Mouse (Mus musculus) lung, embryonic 14.5 days (tissue): ENCODE results near the gene St6galnac6. TPM values are rescaled to one million over a fixed set of nuclear protein-coding genes. Genes with fewer than 3 reads are reported as not detected.

Source experiments
- ATAC-seq: fragments of 200-750 bp; cut with Nextera tagmentation; 2 replicates; pipeline ENCODE4 v1.8.0; 2017; ENCODE audit warnings: mild to moderate bottlenecking, moderate TSS enrichment, moderate library complexity; ENCODE audit not compliant: insufficient read depth
- DNase-seq: peaks from one replicate; pipeline ENCODE4 v3.0.0-alpha.2; 2015
- H3K27ac ChIP-seq: fragments of 300-500 bp; sonication (generic); 2 replicates; pipeline ENCODE4 v1.5.1; 2014; ENCODE audit warnings: low read depth, mild to moderate bottlenecking, moderate library complexity
- H3K27me3 ChIP-seq: fragments of 300-500 bp; sonication (generic); 2 replicates; pipeline ENCODE4 v1.6.1; 2014; ENCODE audit warnings: low read length, control low read depth; ENCODE audit not compliant: insufficient read depth
- H3K36me3 ChIP-seq: fragments of 300-500 bp; sonication (generic); 2 replicates; pipeline ENCODE4 v1.6.1; 2014; ENCODE audit warnings: control low read depth; ENCODE audit not compliant: insufficient read depth
- H3K4me1 ChIP-seq: fragments of 300-500 bp; sonication (generic); 2 replicates; pipeline ENCODE4 v1.6.1; 2014; ENCODE audit warnings: antibody characterized with exemption, control low read depth; ENCODE audit not compliant: insufficient read depth
- H3K4me2 ChIP-seq: fragments of 300-500 bp; sonication (generic); 2 replicates; pipeline ENCODE4 v1.6.1; 2014; ENCODE audit warnings: mild to moderate bottlenecking
- H3K4me3 ChIP-seq: fragments of 300-500 bp; sonication (generic); 2 replicates; pipeline ENCODE4 v1.5.1; 2014; ENCODE audit warnings: low read depth, low read length
- H3K9ac ChIP-seq: fragments of 300-500 bp; sonication (generic); 2 replicates; pipeline ENCODE4 v1.6.1; 2014
- H3K9me3 ChIP-seq: fragments of 300-500 bp; sonication (generic); 2 replicates; pipeline ENCODE4 v1.6.1; 2016; ENCODE audit warnings: low read depth, low read length, control low read depth
- CTCF ChIP-seq: IDR thresholded peaks from 2 replicates; pipeline ENCODE4 v1.5.1; 2016; ENCODE audit warnings: antibody characterized with exemption, low read depth
- WGBS: fragments of 180-500 bp; shearing (Covaris S2); extraction: QIAGEN DNeasy Blood & Tissue Kit; methylation state at CpG from one replicate; pipeline ENCODE4 v1.1.7; 2014; 5-methylcytosine and 5-hydroxymethylcytosine counted together
- polyA plus RNA-seq: library from polyadenylated mRNA; unstranded; fragments of >200 nt; fragmentation: Nextera tagmentation; extraction: Ambion mirVana; gene quantifications from 2 replicates; pipeline ENCODE4 v1.2.1, GENCODE M21; 2014

The St6galnac6 gene
- polyA plus RNA-seq, 1 experiment from 2014 or later: 11.1 TPM

DNA sequence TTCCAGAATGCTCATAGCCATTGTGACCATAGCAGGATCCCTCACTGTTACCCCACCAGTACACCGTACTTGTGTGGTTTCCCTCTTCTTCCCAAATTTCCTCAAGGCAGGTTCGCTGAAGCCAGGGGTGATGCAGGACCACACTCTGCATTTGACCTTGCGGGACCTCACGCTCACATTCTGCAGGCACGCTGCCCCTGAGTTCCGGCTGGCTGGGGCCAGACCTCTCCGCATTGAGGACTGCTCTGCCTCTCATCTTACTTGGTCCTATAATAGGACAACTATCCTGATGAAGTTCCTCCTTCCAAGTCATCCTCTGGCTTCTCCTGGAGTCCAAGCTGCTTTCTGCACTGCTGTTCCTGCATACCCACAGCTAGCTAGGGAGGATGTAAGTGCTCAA, 37.1 kb downstream of the St6galnac6 start:
- H3K36me3 ChIP-seq: no peaks in the 10 kb centered on the region
- WGBS: 81% methylated on average over 7 of the region's 7 CpGs
- ATAC-seq (no peak), DNase-seq (no peak)
- peaks cover 6% of the 10 kb centered on the region for H3K4me1 ChIP-seq
- no peaks in the 10 kb centered on the region for H3K9me3 ChIP-seq
- no peak overlapping the region for H3K4me3 ChIP-seq
- TF ChIP-seq CTCF: no peak
- no peak overlapping the region for H3K4me2 ChIP-seq
- no peak overlapping the region for H3K9ac ChIP-seq
- H3K27ac ChIP-seq: no peak overlapping the region
- H3K27me3 ChIP-seq: no peaks in the 10 kb centered on the region

GRCm38 (mm10) chr2:32637778-32638281, 38.3 kb downstream of the St6galnac6 start:
- Histone ChIP-seq H3K27ac (peak overlapping the region; percentile 76), H3K4me2 (0 out of 2 replicates have a peak overlapping the region, but pooled peaks have one; percentile 1), H3K27me3 (no peaks in the 10 kb centered on the region), H3K9me3 (no peaks in the 10 kb centered on the region), H3K4me3 (no peak overlapping the region), H3K4me1 (peaks cover 6% of the 10 kb centered on the region), H3K36me3 (no peaks in the 10 kb centered on the region), H3K9ac (no peak overlapping the region; the same call in 1 of the 2 replicates)
- ATAC-seq (peak; percentile 80), DNase-seq (peak; percentile 79)
- no peak for TF ChIP-seq CTCF
- WGBS: 12% methylated on average over 11 of the region's 11 CpGs

DNA sequence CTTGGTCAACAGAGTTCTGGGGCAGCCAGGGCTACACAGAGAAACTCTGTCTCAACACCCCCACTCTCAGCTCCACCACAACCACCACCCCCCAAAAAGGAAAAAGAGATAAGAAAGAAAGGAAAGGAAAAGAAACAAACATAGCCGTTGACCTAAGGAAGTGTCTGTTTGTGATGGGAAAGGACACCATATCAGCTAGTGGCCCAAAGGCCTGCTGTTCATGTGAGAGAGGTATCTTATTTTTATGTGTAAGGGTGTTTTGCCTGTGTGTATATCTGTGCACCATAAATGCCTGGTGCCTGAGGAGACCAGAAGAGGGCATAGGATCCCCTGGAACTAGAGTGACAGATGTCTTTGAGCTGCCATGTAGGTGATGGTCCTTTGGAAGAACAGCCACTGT, 40.1 kb downstream of the St6galnac6 start:
- WGBS: 40% methylated on average over 1 of the region's 1 CpGs
- H3K9ac ChIP-seq: no peak overlapping the region
- H3K4me1 ChIP-seq: peaks cover 6% of the 10 kb centered on the region
- TF ChIP-seq CTCF: no peak
- H3K9me3 ChIP-seq: no peaks in the 10 kb centered on the region
- H3K4me2 ChIP-seq: no peak overlapping the region
- no peak for ATAC-seq
- H3K27ac ChIP-seq: no peak overlapping the region; the same call in 1 of the 2 replicates
- no peaks in the 10 kb centered on the region for H3K27me3 ChIP-seq
- no peaks in the 10 kb centered on the region for H3K36me3 ChIP-seq
- DNase-seq: no peak
- H3K4me3 ChIP-seq: no peak overlapping the region

DNA sequence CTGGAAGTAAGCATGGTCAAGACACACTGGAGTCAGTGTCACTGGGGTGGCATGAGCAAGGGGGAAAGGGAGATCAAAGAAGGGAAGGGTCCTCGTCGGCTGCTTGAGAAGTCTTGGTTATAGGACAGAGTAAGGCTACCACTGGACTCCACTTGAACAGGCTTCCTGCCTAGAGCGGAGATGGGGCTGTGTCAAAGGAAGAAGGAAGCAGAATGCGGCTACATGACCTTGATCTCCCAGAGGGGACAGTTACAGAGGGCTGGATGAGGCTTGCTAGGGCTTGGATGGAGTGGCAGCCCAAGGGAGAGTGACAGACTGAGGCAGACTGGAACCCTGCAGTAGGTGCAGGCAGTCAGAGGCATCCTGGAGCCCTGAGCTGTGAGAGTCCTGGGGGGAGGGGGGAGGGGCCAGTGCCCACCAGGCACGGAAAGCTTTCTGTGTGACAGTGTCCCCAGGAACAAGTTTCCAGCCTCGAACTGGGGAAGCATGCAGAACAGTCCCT, 41.1 kb downstream of the St6galnac6 start:
- no peak overlapping the region for H3K4me3 ChIP-seq
- no peak for TF ChIP-seq CTCF
- H3K4me2 ChIP-seq: no peak overlapping the region
- H3K9me3 ChIP-seq: no peaks in the 10 kb centered on the region
- H3K27ac ChIP-seq: peak overlapping the region; percentile 12; the same call in 1 of the 2 replicates
- H3K9ac ChIP-seq: no peak overlapping the region
- H3K27me3 ChIP-seq: no peaks in the 10 kb centered on the region
- no peaks in the 10 kb centered on the region for H3K36me3 ChIP-seq
- ATAC-seq (no peak), DNase-seq (no peak)
- WGBS: 51% methylated on average over 6 of the region's 6 CpGs
- H3K4me1 ChIP-seq: peaks cover 7% of the 10 kb centered on the region

GRCm38 (mm10) chr2:32641810-32642209, 42.3 kb downstream of the St6galnac6 start:
- Histone ChIP-seq H3K36me3 (no peaks in the 10 kb centered on the region), H3K4me3 (no peak overlapping the region), H3K4me1 (peaks cover 12% of the 10 kb centered on the region), H3K9me3 (no peaks in the 10 kb centered on the region), H3K4me2 (no peak overlapping the region), H3K27ac (no peak overlapping the region), H3K9ac (no peak overlapping the region), H3K27me3 (no peaks in the 10 kb centered on the region)
- DNase-seq (no peak), ATAC-seq (no peak)
- 81% methylated on average over 5 of the region's 5 CpGs for WGBS
- no peak for TF ChIP-seq CTCF

- no peak for TF ChIP-seq CTCF
- 59% methylated on average over 7 of the region's 7 CpGs for WGBS
- Histone ChIP-seq H3K9me3 (no peaks in the 10 kb centered on the region), H3K36me3 (no peaks in the 10 kb centered on the region), H3K4me3 (no peak overlapping the region), H3K27me3 (no peaks in the 10 kb centered on the region), H3K4me2 (no peak overlapping the region), H3K27ac (no peak overlapping the region), H3K4me1 (peaks cover 9% of the 10 kb centered on the region), H3K9ac (no peak overlapping the region)
- no peak for ATAC-seq
- no peak for DNase-seq
These were observed 43.3 kb downstream of the St6galnac6 start for GRCm38 (mm10) chr2:32642813-32643212.

- Histone ChIP-seq H3K27me3 (no peaks in the 10 kb centered on the region), H3K4me3 (no peak overlapping the region), H3K9me3 (no peaks in the 10 kb centered on the region), H3K9ac (no peak overlapping the region), H3K4me1 (peaks cover 6% of the 10 kb centered on the region; the same call in 1 of the 2 replicates), H3K36me3 (no peaks in the 10 kb centered on the region), H3K4me2 (no peak overlapping the region), H3K27ac (no peak overlapping the region)
- no peak for TF ChIP-seq CTCF
- WGBS: 50% methylated on average over 9 of the region's 9 CpGs
- DNase-seq (no peak), ATAC-seq (no peak)
These were observed 44.6 kb downstream of the St6galnac6 start for GRCm38 (mm10) chr2:32644083-32644482.
